Mouse (Mus musculus): ENCODE measurements around the gene Sde2. TPM values are rescaled to one million over a fixed set of nuclear protein-coding genes. Genes with fewer than 3 reads are reported as not detected.
"Not testable (repeated sequence)": the region's sequence is repeated elsewhere in the genome, so short reads cannot be mapped to it uniquely, and the experiment has no call there.

Sde2 gene
- total RNA-seq, 1 experiment from 2014 or later = 22.6 TPM

- no peak for DNase-seq
Observed at GRCm38 (mm10) chr1:180830588-180831346, 20.2 kb upstream of the Sde2 start.

GRCm38 (mm10) chr1:180835273-180836015 lies 15.5 kb upstream of the Sde2 start:
- DNase-seq = no peak

GRCm38 (mm10) chr1:180836467-180836866 lies 14.5 kb upstream of the Sde2 start:
- not testable (repeated sequence) for DNase-seq

GRCm38 (mm10) chr1:180837186-180837585 lies 13.7 kb upstream of the Sde2 start:
- no peak for DNase-seq

GRCm38 (mm10) chr1:180838014-180838413 lies 12.9 kb upstream of the Sde2 start:
- DNase-seq = no peak

- no peak for DNase-seq
Observed at GRCm38 (mm10) chr1:180839201-180839910, 11.6 kb upstream of the Sde2 start.

GRCm38 (mm10) chr1:180841561-180842300 lies 9.2 kb upstream of the Sde2 start:
- DNase-seq = peak; percentile 85

- peak; percentile 84 for DNase-seq
Observed at GRCm38 (mm10) chr1:180848114-180848510, 2.8 kb upstream of the Sde2 start.

- DNase-seq = peak; percentile 73
Observed at GRCm38 (mm10) chr1:180848511-180849241, 2.3 kb upstream of the Sde2 start.

GRCm38 (mm10) chr1:180849701-180850301 lies 1.1 kb upstream of the Sde2 start:
- DNase-seq = no peak

GRCm38 (mm10) chr1:180858763-180859162 lies 7.8 kb downstream of the Sde2 start:
- DNase-seq = no peak

- no peak for DNase-seq
Observed at GRCm38 (mm10) chr1:180860030-180860429, 9.1 kb downstream of the Sde2 start.

- DNase-seq = peak; percentile 39
Observed at GRCm38 (mm10) chr1:180863606-180864005, 12.7 kb downstream of the Sde2 start.

GRCm38 (mm10) chr1:180866001-180866400 lies 15.1 kb downstream of the Sde2 start:
- no peak for DNase-seq

GRCm38 (mm10) chr1:180870122-180870650 lies 19.3 kb downstream of the Sde2 start:
- DNase-seq = peak; percentile 32

GRCm38 (mm10) chr1:180873861-180874484 lies 23.0 kb downstream of the Sde2 start:
- peak; percentile 73 for DNase-seq

- peak; percentile 52 for DNase-seq
Observed at GRCm38 (mm10) chr1:180874615-180875014, 23.7 kb downstream of the Sde2 start.

- no peak for DNase-seq
Observed at GRCm38 (mm10) chr1:180875126-180875525, 24.2 kb downstream of the Sde2 start.

GRCm38 (mm10) chr1:180877466-180877865 lies 26.5 kb downstream of the Sde2 start:
- DNase-seq = no peak

GRCm38 (mm10) chr1:180881768-180882167 lies 30.8 kb downstream of the Sde2 start:
- no peak for DNase-seq
